Mouse (Mus musculus) olfactory bulb, adult 2 months (tissue): ENCODE measurements around the gene Plxnd1. TPM values are rescaled to one million over a fixed set of nuclear protein-coding genes. Genes with fewer than 3 reads are reported as not detected.

Experiments
- H3K27ac ChIP-seq: fragments of 200-500 bp; 2 replicates; pipeline ENCODE4 v1.5.1; 2012; ENCODE audit warnings: low read depth, low read length; ENCODE audit not compliant: insufficient read depth
- H3K4me1 ChIP-seq: fragments of 200-500 bp; 2 replicates; pipeline ENCODE4 v1.6.1; 2012; ENCODE audit warnings: low read length; ENCODE audit not compliant: control insufficient read depth, insufficient read depth
- H3K4me3 ChIP-seq: fragments of 200-500 bp; 2 replicates; pipeline ENCODE4 v1.5.1; 2012; ENCODE audit warnings: mild to moderate bottlenecking, low read depth, low read length, moderate library complexity; ENCODE audit not compliant: insufficient read depth
- CTCF ChIP-seq: fragments of 200-500 bp; IDR thresholded peaks from 2 replicates; pipeline ENCODE4 v1.5.1; 2012; ENCODE audit warnings: low read depth, mild to moderate bottlenecking, low read length, moderate library complexity; ENCODE audit not compliant: insufficient read depth
- POLR2A ChIP-seq: fragments of 200-500 bp; IDR thresholded peaks from 2 replicates; pipeline ENCODE4 v1.6.1; 2012; ENCODE audit warnings: mild to moderate bottlenecking, low read depth, low read length, moderate library complexity; ENCODE audit not compliant: insufficient read depth
- WGBS: fragments of 180-500 bp; shearing (Covaris S2); methylation state at CpG from one replicate; pipeline ENCODE4 v1.1.7; 2018; 5-methylcytosine and 5-hydroxymethylcytosine counted together
- polyA plus RNA-seq: library from polyadenylated mRNA; stranded (reverse); fragments of >200 nt; gene quantifications from 2 replicates; pipeline ENCODE4 v1.2.4, GENCODE M21; 2012; ENCODE audit warnings: low replicate concordance; ENCODE audit not compliant: missing spikeins, insufficient read depth, insufficient read length

Gene Plxnd1
- polyA plus RNA-seq, result not detected in 2 replicates

DNA sequence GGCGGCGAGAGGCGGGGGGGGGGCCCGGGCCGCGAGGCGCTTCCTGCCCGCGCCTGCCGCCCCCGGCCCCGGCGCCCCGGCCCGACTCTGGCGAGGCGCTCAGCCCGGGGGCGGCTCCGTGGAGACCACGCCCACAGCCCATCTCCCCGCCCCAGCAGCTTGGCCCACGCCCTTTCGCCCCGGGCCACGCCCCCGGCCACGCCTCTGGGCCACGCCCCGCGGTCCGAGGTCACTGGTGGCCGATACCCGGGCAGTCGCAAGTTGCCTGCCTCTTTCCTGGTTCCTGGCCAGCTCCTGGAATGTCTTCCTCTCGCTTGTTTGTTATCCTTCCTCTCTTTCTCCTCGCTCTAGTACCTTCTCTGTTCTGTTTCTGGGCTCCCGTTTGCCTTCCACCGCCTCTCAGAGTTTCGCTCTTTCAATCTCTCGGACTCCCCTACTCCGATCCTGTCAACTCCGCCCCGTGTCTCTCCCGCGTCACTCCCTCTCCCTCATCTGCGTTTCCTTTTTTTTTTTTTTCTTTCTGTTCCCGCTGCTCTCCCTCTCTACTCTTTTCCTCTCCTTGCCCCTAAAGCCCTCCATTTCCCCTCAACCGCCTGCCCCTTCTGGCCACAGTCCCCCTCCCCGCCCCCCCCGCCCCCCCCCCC is at the start of gene Plxnd1:
Gene Plxnd1 (minus strand): TSS at position 129 of the 644 bp plus-strand sequence.
- WGBS, result 1% methylated on average over 34 of the region's 51 CpGs

DNA sequence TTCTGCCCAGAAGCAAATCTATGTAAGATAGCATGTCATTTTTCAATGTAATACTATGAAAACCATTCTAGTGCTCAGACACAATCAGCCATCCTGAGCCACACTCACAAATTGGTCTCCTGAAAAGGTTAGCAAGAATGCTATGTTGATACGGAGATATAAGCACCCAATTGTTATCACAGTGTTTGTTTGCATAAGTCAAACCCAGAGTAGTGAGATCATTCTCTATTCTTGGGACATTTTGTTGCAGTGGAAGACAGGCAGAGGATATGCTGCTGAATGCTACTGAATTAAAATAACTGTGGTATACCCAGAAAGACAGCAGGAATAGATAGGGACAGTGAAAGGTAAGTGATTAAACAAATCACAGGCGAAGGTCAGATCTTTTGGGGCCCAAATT is 49.2 kb upstream of the Plxnd1 start:
- Histone ChIP-seq H3K27ac (peak overlapping the region; percentile 33; the same call in 1 of the 2 replicates), H3K4me1 (peaks cover 8% of the 10 kb centered on the region), H3K4me3 (no peak overlapping the region)
- no peak for TF ChIP-seq POLR2A
- TF ChIP-seq CTCF, result no peak
- WGBS, result 38% methylated on average over 2 of the region's 2 CpGs

More for the DNA sequence above, at the start of gene Plxnd1:
- TF ChIP-seq CTCF (no peak), POLR2A (no peak)
- H3K4me1 ChIP-seq, result peaks cover 47% of the 10 kb centered on the region
- H3K4me3 ChIP-seq, result peak within 1 kb of the TSS; percentile 49
- no peak within 1 kb of the TSS for H3K27ac ChIP-seq

DNA sequence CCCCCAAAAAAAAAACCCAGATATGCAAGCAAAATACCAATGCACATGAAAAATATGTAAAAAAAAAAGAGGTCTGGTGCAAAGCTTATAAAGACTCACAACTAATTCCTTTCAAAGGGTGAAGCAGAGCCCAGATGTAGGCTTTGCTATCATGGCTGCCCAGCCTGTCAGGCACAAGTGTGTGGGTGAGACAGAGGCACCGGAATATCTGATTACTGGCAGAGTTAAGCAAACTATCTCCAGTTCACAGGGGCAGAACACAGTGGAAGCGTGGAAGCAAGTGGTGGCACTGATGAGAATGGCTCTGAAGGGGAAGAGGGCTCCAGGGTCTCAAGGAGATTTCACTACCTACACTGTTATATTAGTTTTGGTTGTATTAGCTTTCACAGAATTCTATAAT is 43.4 kb upstream of the Plxnd1 start:
- Histone ChIP-seq H3K4me1 (peaks cover 4% of the 10 kb centered on the region), H3K27ac (no peak overlapping the region), H3K4me3 (no peak overlapping the region)
- TF ChIP-seq POLR2A (no peak), CTCF (no peak)
- WGBS, result 47% methylated on average over 2 of the region's 2 CpGs

DNA sequence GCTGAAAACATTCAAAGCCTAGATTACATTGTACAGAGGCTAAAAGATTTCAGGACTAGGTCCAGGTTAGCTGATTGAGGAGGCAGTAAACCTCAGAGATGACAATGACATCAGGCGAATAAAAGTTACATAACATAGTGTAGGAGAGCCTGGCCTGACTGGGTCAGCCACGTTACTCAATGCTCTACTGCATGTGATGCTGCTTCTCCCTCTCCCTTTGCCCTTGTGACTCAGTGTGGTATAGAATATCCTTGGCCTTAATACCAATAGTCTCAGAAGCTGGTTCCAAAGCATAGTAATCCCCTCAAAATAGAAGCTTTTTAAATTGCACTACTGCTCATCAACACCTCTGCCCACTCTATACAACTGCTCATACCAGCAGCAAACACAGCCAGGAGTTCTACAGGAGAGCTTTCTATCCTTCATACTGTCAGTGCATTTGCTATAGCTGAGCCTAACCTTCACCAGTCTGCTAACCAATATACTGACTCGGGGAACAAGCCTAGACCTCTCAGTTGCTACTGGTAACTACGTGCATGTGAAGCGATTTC is 42.6 kb upstream of the Plxnd1 start:
- no peak overlapping the region for H3K4me3 ChIP-seq
- no peak overlapping the region for H3K27ac ChIP-seq
- H3K4me1 ChIP-seq, result 0 out of 2 replicates have a peak, but pooled peaks cover 2% of the 10 kb centered on the region
- 50% methylated on average over 5 of the region's 5 CpGs for WGBS
- no peak for TF ChIP-seq CTCF
- no peak for TF ChIP-seq POLR2A

DNA sequence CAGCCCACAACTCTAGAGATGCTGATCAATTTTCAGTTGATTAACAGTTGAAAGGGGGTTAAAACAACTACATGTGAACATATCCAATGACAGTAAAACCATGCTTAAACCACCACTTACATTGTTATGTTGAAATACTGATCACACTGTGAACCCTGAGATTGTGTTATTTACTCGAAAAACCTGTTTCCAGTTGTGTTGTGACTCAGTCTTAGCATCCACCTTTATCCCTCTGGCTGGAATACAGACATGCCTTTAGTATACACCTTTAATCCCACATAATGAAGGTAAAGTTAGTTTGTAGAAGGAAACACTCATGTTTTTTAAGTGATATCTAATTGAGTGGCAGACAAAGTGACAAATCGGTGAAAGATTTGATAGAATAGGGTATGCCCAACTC is 41.8 kb upstream of the Plxnd1 start:
- WGBS, result 79% methylated on average over 2 of the region's 2 CpGs
- no peak for TF ChIP-seq POLR2A
- TF ChIP-seq CTCF, result no peak
- Histone ChIP-seq H3K27ac (no peak overlapping the region), H3K4me1 (0 out of 2 replicates have a peak, but pooled peaks cover 2% of the 10 kb centered on the region), H3K4me3 (no peak overlapping the region)

DNA sequence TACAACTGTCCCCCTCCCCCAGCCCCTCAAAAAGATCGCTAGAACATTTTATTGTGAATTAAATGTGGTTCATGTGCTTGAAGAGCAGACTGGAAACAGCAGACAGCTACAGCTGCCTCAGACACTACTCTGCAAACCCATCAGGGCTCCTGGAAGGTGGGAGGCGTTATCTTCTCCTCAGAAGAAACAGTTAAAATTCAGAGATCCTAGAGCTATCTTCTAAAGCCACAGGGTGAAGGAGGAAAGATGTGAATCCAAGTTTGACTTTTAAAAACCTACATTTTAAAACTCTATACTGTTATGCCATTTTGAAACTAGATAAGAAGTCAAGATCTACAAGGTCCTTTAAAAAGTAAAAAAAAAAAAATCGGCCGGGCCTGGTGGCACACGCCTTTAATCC is 36.2 kb upstream of the Plxnd1 start:
- 78% methylated on average over 5 of the region's 5 CpGs for WGBS
- Histone ChIP-seq H3K4me3 (no peak overlapping the region), H3K27ac (no peak overlapping the region), H3K4me1 (no peaks in the 10 kb centered on the region)
- TF ChIP-seq POLR2A, result no peak
- no peak for TF ChIP-seq CTCF

DNA sequence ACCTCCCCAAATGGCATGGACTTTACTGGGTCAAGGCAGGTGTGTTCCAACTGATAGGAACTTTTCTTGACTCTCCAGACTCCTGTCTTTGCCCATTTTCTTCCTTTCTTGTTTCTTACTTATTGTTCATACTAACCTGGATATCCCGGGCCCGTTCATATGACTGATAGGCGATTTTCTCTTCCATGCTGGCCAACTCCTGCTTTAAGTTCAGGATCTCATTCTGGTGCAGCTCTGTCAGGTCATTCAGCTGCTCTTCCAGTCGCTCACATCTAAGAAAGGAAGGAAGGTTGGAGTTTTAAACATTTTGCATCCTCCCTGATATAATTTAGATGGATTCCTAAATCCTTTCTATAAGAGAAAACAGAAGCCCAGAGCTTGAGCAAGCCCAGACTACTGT is 29.9 kb upstream of the Plxnd1 start:
- no peak for TF ChIP-seq CTCF
- TF ChIP-seq POLR2A, result no peak
- 91% methylated on average over 4 of the region's 4 CpGs for WGBS
- Histone ChIP-seq H3K4me1 (no peaks in the 10 kb centered on the region), H3K27ac (no peak overlapping the region), H3K4me3 (no peak overlapping the region)

DNA sequence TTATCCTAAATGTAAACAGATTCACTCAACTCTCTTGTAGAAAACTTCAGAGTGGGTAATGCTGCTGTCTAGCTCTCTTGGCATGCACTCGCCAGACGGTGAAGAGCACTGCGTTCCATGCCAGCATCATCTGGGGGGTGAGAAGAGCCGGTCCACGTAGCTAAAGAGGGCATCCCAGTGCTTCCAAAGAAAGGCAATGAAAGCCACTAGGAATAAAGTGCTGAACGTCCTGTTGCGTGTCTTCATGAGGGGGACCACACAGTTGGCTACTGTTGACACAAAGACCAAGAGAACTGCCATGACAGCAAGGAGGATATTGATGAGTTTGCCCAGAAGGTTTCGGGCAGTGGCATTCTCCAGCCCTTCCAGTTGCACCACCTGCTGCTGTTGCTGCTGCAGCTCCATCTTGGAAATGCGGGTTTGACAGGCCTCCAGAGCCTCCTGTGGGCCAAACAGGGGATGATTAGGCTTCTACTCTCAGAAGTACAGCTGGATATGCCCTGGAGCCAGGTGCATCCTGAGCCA is 27.2 kb upstream of the Plxnd1 start:
- WGBS, result 74% methylated on average over 9 of the region's 9 CpGs
- TF ChIP-seq POLR2A (peak; percentile 34; the same call in 1 of the 2 replicates), CTCF (no peak)
- no peak overlapping the region for H3K27ac ChIP-seq
- no peaks in the 10 kb centered on the region for H3K4me1 ChIP-seq
- H3K4me3 ChIP-seq, result no peak overlapping the region

DNA sequence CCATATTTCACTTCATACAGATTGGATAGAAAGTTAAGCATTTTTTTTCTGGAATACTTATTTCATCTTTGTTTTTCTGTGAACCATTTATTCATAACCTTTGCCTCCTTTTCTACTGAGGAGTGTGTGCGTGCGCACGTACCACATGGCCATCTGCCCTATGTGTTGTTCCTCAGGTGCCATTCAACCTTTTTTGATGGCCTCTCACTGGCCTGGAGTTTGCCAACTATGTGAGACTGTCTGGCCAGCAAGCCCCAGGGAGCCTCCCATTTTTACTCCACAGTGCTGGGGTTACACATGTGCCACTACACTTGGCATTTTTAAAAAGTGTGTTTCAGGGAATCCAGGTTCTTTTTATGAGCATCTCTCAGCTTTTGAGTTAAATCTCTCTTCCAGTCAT is 21.1 kb upstream of the Plxnd1 start:
- Histone ChIP-seq H3K4me3 (no peak overlapping the region), H3K4me1 (no peaks in the 10 kb centered on the region), H3K27ac (no peak overlapping the region)
- 80% methylated on average over 3 of the region's 3 CpGs for WGBS
- no peak for TF ChIP-seq CTCF
- TF ChIP-seq POLR2A, result no peak

DNA sequence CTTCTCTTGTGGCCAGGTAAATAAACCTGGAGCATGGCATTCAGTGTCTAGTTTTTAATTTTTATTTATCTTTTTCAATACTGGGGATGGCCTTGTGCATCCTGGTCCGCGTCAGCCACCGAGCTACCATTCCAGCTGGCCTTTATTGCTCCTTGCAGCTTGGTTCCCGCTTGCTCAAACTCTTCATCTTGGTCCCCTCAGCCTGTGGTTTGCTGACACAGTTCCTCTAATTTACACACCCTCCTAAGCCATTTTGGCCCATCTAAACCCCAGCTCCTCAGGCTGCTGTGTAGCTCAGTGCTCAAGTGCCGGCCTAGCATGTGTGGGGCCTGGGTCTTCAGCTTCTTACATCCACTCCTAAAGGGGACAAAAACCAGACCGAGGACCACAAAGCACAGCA is 19.3 kb upstream of the Plxnd1 start:
- TF ChIP-seq CTCF, result no peak
- TF ChIP-seq POLR2A, result no peak
- Histone ChIP-seq H3K27ac (no peak overlapping the region), H3K4me1 (no peaks in the 10 kb centered on the region), H3K4me3 (no peak overlapping the region)
- WGBS, result 82% methylated on average over 6 of the region's 6 CpGs
